Mouse (Mus musculus): ENCODE measurements at regions not wholly inside any gene's neighbourhood (a gene's known extent, or its start where the extent isn't known, plus 50 kb on each side); places are given as distances from the start of the nearest gene placed in this dataset.

GRCm38 (mm10) chr13:42518686-42519085 is 161.7 kb upstream of the Phactr1 start:
- DNase-seq, result no peak

GRCm38 (mm10) chr13:42522553-42522952 is 157.9 kb upstream of the Phactr1 start:
- DNase-seq, result no peak

- DNase-seq, result no peak
These were observed 154.3 kb upstream of the Phactr1 start for GRCm38 (mm10) chr13:42526163-42526562.

DNA sequence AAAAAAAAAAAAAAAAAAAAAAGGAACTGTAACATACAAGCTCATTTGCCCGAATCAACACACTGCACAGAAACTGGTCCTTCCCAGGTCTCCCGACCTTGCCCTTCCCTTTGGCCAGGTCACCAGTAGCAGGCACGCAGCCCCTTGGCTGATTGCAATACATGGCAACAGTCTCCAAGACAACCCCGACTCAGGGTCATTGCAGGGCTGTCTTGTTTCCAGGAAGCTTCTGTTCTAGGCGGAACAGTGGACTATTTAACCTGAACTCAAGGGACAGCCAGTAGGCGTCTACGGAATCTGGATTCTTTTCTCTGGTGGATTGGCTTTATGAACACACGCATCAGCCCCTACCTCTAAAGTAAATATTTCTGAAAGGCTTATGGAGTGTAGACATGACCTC is 153.5 kb upstream of the Phactr1 start:
- peak; percentile 81 for DNase-seq

GRCm38 (mm10) chr13:42528169-42528568 is 152.3 kb upstream of the Phactr1 start:
- DNase-seq, result no peak

DNA sequence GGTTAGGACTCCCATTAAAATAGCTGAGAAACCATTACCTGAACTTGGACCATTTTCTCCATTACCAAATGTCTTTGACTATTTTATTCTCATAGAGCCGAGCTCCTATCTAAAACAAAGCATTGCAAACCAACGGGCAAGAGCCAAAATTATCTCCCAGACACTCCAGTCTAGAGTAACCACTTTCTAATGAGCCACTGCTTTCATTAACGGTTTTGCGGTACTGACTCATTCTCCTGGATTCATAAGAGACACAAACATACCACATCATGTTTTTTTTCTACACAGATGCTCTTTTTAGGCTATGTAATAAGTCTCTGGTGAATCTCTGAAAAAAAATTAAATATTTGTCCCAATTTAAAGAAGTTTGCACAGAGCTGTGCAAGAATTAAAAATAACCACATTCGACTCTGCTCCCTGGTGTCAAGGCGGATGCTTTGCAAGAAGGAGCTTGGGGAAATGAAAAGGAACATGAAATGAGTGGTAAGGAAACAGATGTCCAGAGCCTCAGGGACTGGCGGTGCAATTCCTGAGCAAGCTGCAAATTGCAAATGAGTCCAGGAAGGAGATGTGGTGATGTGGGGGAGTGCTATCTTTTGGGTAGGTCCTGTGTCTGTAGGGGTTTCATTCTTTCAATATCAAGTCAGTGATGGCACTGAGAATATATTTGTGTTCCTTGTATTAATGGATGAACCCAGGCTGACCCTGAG is 143.8 kb upstream of the Phactr1 start:
- no peak for DNase-seq

GRCm38 (mm10) chr13:42538046-42538445 is 142.4 kb upstream of the Phactr1 start:
- no peak for DNase-seq

- DNase-seq, result no peak
These were observed 135.8 kb upstream of the Phactr1 start for GRCm38 (mm10) chr13:42544536-42545094.

- no peak for DNase-seq
These were observed 134.0 kb upstream of the Phactr1 start for GRCm38 (mm10) chr13:42546389-42546788.

GRCm38 (mm10) chr13:42546851-42547250 is 133.6 kb upstream of the Phactr1 start:
- DNase-seq, result no peak

DNA sequence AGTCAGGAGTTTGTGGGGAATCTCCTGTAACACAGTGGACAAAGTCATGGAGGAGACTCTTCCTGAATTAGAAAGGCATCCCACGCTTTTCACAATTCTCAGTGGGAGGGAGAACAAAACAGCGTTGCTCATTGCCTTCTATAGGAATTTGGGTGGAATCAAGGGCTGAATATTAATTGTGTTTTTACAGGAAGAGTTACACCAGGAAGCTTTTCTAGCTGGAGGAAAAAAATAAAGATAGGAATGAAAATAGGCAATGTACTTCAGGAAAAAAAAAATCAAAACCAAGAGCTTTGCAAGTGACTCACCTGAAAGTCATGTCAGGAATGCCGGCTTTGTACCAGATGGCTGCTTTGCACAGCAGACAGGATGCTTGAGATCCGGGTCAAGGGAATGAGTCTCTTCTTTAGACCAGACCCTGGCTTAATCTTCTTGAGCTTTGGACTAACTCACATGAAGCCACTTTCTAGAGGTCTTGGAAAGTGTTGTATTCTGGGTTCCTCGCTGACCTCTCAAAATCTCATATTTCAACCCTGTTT is 131.3 kb upstream of the Phactr1 start:
- DNase-seq, result peak; percentile 33

DNA sequence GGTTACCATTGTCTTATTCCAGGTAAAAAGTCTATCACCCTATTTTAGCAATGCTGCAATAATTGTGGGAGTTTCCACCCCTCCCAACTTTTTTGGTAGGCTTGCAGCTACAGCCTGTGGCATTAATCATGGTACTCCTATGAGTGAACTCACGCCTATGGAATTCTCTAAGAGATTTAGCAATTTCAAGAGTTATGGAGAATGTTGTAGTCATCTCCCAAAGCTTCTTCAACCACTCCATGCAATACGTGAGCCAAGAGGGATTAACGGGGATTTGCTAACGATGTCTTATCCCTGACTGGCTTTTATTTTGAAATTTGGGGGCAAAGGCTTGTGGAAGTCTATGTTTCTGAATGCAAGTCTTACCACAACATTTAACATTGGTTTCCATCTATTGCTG is 125.5 kb upstream of the Phactr1 start:
- DNase-seq, result no peak

GRCm38 (mm10) chr13:42558526-42558925 is 121.9 kb upstream of the Phactr1 start:
- no peak for DNase-seq

DNA sequence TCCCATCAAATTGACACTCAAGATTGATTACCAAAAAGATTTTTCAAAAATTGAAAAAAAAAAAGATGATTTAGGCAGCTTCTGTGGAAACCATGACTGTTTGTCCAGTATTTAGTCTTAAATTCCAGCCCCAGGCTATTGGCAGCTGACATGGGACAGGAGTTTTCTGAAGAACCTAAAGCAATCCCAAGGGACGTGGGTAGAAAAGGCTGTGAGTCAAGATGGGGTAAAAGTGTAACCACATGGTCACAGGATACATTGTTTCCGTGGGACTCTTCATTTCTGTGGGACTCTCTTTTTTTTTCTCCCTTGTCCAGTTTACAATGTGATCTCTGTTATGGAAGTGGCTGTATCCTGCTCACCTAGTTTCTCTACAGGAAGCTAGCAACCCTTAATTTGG is 119.0 kb upstream of the Phactr1 start:
- DNase-seq, result no peak

- DNase-seq, result peak; percentile 45
These were observed 114.9 kb upstream of the Phactr1 start for GRCm38 (mm10) chr13:42565291-42566058.

GRCm38 (mm10) chr13:42570600-42571348 is 109.6 kb upstream of the Phactr1 start:
- peak; percentile 34 for DNase-seq

DNA sequence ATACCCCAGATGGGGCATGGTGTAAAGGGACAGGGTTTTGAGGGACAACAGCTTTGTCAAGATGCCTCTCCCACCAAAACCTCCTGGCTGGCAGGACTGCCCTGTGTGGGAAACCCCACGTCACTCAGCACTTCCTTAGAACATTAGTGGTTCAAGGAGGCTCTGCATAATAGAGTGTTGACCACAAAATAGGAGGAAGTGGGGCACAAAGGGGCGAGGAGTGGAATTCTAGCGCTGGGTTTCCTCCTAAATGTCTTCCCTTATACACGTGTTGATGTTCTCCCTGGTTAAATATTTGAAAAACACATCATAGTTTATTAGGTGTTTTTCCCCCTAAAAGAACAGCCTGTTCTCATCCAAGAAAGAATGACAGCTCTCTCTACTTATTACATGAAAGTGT is 106.2 kb upstream of the Phactr1 start:
- DNase-seq, result no peak

- peak; percentile 87 for DNase-seq
These were observed 104.5 kb upstream of the Phactr1 start for GRCm38 (mm10) chr13:42575725-42576426.

GRCm38 (mm10) chr13:42579471-42579870 is 101.0 kb upstream of the Phactr1 start:
- peak; percentile 13 for DNase-seq

DNA sequence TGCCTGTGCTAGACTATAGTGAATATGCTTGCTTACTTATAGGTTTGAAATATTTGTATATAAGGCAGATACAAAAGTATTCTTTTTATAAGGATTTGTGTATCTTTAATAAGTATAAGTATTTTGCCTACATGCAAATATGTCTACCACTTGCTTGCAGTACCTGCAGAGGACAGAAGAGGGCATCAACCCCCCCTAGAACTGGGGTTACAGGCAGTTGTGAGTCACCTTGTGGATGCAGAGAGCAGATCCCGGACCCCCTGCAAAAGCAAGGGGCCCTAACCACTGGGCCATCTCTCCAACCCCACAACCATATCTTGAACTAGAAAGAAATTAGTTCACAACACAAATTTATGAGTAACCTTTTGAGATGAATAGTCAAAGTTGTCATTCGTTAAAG is 91.3 kb upstream of the Phactr1 start:
- DNase-seq, result peak; percentile 6

GRCm38 (mm10) chr13:42589607-42590006 is 90.8 kb upstream of the Phactr1 start:
- peak; percentile 47 for DNase-seq

DNA sequence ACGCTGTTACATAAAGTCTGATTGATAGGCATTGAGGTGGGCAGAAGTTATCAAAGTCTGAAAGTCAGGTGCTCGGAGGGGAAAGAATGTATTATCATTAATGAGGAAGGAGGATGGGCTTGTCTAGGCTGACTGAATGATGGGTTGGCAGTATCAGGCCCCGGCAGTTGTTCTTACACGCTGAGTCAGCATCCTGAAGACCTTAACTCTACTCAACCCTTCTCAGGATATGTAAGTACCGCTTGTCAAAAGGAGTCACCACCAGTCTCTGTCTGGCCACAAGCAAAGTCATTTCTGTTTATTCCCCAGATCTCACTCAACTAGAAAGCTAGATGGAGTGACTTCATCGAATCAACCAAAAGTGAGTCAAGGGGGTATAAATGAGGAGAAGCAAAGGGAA is 90.0 kb upstream of the Phactr1 start:
- DNase-seq, result no peak
